Mouse (Mus musculus): ENCODE data around the gene Gm815. TPM values are rescaled to one million over a fixed set of nuclear protein-coding genes. Genes with fewer than 3 reads are reported as not detected.

Gene Gm815
- polyA plus RNA-seq (2012; rRNA removed) = not detected in 2 replicates

DNA sequence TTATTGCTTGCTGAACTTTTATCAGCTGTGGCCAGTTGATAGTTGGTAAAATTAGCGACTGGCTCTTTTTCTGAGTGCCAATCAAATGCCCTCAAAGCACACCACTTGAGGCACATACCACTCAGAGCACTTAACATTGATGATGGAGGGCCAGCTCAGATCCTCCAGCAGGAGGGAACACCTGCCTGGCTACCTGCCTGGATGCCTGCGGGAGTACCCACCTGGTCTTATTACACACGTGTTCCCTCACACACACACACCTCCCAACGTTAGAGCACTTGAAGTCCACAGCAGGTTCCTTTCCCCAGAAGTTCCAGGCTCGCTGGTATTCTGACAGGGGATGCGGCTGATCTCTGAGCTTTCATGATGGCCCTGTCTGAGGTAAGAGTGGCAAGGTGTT lies at the start of gene Gm815:
Gene Gm815, plus strand, starts transcription at position 266 of the 400 bp plus-strand sequence.

